Mouse (Mus musculus) midbrain, embryonic 16.5 days (tissue): ENCODE measurements around the gene Cyp1a1. TPM values are rescaled to one million over a fixed set of nuclear protein-coding genes. Genes with fewer than 3 reads are reported as not detected.

Source experiments
- ATAC-seq: fragments of 200-750 bp; cut with Nextera tagmentation; 2 replicates; pipeline ENCODE4 v1.8.0; 2017; ENCODE audit warnings: moderate TSS enrichment
- H3K27ac ChIP-seq: fragments of 300-500 bp; sonication (generic); 2 replicates; pipeline ENCODE4 v1.5.1; 2014; ENCODE audit warnings: mild to moderate bottlenecking, low read length, mixed read lengths
- H3K27me3 ChIP-seq: fragments of 300-500 bp; sonication (generic); 2 replicates; pipeline ENCODE4 v1.6.1; 2014; ENCODE audit warnings: low read depth, low read length, mixed read lengths; ENCODE audit not compliant: control insufficient read depth, insufficient read depth
- H3K36me3 ChIP-seq: fragments of 300-500 bp; sonication (generic); 2 replicates; pipeline ENCODE4 v1.6.1; 2014; ENCODE audit warnings: mild to moderate bottlenecking, low read length, moderate library complexity, mixed read lengths; ENCODE audit not compliant: control insufficient read depth, insufficient read depth
- H3K4me1 ChIP-seq: fragments of 300-500 bp; sonication (generic); 2 replicates; pipeline ENCODE4 v1.6.1; 2014; ENCODE audit warnings: mild to moderate bottlenecking, low read length, mixed read lengths; ENCODE audit not compliant: control insufficient read depth, insufficient read depth
- H3K4me2 ChIP-seq: fragments of 300-500 bp; sonication (generic); 2 replicates; pipeline ENCODE4 v1.6.1; 2014; ENCODE audit warnings: mild to moderate bottlenecking, low read length, mixed read lengths
- H3K4me3 ChIP-seq: fragments of 300-500 bp; sonication (generic); 2 replicates; pipeline ENCODE4 v1.5.1; 2014; ENCODE audit warnings: low read depth, mild to moderate bottlenecking, low read length, moderate library complexity, mixed read lengths
- H3K9ac ChIP-seq: fragments of 300-500 bp; sonication (generic); 2 replicates; pipeline ENCODE4 v1.6.1; 2014; ENCODE audit warnings: low read depth, low read length, mixed read lengths
- H3K9me3 ChIP-seq: fragments of 300-500 bp; sonication (generic); replicated peaks from 2 replicates; pipeline ENCODE4 v1.6.1; 2014; ENCODE audit warnings: mild to moderate bottlenecking, low read length, mixed read lengths; ENCODE audit not compliant: control insufficient read depth, poor library complexity, severe bottlenecking
- WGBS: fragments of 180-500 bp; shearing (Covaris S2); extraction: QIAGEN DNeasy Blood & Tissue Kit; methylation state at CpG from one replicate; pipeline ENCODE4 v1.1.7; 2014; 5-methylcytosine and 5-hydroxymethylcytosine counted together
- polyA plus RNA-seq: library from polyadenylated mRNA; unstranded; fragments of >200 nt; fragmentation: Nextera tagmentation; extraction: Ambion mirVana; gene quantifications from 2 replicates; pipeline ENCODE4 v1.2.1, GENCODE M21; 2015

Gene Cyp1a1
- polyA plus RNA-seq = 0.06 and 0.12 TPM in 2 replicates

GRCm38 (mm10) chr9:57687751-57688150 is at the start of gene Cyp1a1:
Gene Cyp1a1 (plus strand): TSS chr9:57687928.
- WGBS = 93% methylated on average over 2 of the region's 2 CpGs
- H3K9ac ChIP-seq = no peak within 1 kb of the TSS
- H3K27me3 ChIP-seq = no peaks in the 10 kb centered on the region
- no peaks in the 10 kb centered on the region for H3K4me1 ChIP-seq
- no peaks in the 10 kb centered on the region for H3K9me3 ChIP-seq
- H3K27ac ChIP-seq = no peak within 1 kb of the TSS
- no peak within 1 kb of the TSS for H3K4me3 ChIP-seq
- H3K4me2 ChIP-seq = no peak within 1 kb of the TSS
- no peak for ATAC-seq
- H3K36me3 ChIP-seq = no peaks in the 10 kb centered on the region

DNA sequence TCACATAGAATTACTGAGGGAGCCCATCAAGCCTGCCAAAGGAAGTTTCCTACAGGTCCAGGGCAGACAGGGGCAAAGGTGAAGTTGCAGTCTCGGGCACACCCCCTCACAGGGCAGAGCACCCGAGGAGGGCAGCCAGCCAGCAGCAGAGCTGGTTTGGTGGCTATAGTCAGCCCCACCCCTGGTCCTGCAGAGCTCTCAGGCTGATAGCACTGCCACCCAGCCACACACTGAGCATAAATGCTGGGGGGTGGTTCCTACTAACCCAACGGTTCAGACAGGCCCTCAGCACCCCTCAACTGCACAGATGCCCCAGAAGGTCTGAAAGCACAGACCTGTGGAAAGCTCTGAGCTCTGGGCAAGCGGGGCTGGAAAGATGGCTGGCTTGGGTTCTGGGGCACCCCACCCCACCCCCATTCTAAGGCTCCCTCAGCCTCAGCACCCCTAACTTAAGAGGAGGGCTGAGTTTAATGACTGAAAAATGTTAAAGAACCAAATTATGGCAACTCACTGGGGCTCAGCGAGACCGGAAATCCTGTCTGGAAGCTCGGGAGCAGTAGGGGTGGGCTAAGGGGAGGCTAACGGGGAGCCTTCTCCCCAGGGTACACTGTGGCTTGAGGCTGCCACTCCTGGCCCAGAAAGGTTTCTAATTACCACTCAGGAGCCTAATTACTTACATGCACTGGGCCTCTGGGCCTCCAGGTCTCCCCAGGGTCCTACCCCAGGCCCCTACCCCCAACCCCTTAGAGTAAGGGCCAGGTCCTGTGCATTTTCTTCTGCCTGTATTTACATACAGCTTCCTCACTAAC is 48.9 kb upstream of the Cyp1a1 start:
- no peak overlapping the region for H3K4me3 ChIP-seq
- H3K27ac ChIP-seq = peak overlapping the region; percentile 29
- no peaks in the 10 kb centered on the region; the same call in 1 of the 2 replicates for H3K36me3 ChIP-seq
- H3K9me3 ChIP-seq = no peaks in the 10 kb centered on the region
- no peak for ATAC-seq
- peak overlapping the region; percentile 26 for H3K9ac ChIP-seq
- H3K27me3 ChIP-seq = no peaks in the 10 kb centered on the region
- WGBS = 39% methylated on average over 8 of the region's 8 CpGs
- H3K4me1 ChIP-seq = peaks cover 64% of the 10 kb centered on the region
- H3K4me2 ChIP-seq = no peak overlapping the region

- H3K9ac ChIP-seq = peak overlapping the region; percentile 42
- H3K36me3 ChIP-seq = no peaks in the 10 kb centered on the region; the same call in 1 of the 2 replicates
- H3K27ac ChIP-seq = peak overlapping the region; percentile 43
- H3K4me3 ChIP-seq = no peak overlapping the region
- no peaks in the 10 kb centered on the region for H3K9me3 ChIP-seq
- no peak for ATAC-seq
- WGBS = 57% methylated on average over 5 of the region's 5 CpGs
- no peaks in the 10 kb centered on the region for H3K27me3 ChIP-seq
- H3K4me1 ChIP-seq = peaks cover 66% of the 10 kb centered on the region
- H3K4me2 ChIP-seq = peak overlapping the region; percentile 36; the same call in 1 of the 2 replicates
These were observed 47.9 kb upstream of the Cyp1a1 start for GRCm38 (mm10) chr9:57639661-57640328.

GRCm38 (mm10) chr9:57640384-57640783 is 47.3 kb upstream of the Cyp1a1 start:
- no peak for ATAC-seq
- Histone ChIP-seq H3K27me3 (no peaks in the 10 kb centered on the region), H3K9me3 (no peaks in the 10 kb centered on the region), H3K27ac (peak overlapping the region; percentile 43), H3K4me3 (no peak overlapping the region), H3K4me1 (peaks cover 66% of the 10 kb centered on the region), H3K4me2 (peak overlapping the region; percentile 36; the same call in 1 of the 2 replicates), H3K36me3 (no peaks in the 10 kb centered on the region; the same call in 1 of the 2 replicates), H3K9ac (peak overlapping the region; percentile 42)
- WGBS = 32% methylated on average over 15 of the region's 15 CpGs

- WGBS = 88% methylated on average over 1 of the region's 1 CpGs
- 0 out of 2 replicates have a peak overlapping the region, but pooled peaks have one; percentile 31 for H3K9ac ChIP-seq
- H3K9me3 ChIP-seq = no peaks in the 10 kb centered on the region
- no peak overlapping the region for H3K4me3 ChIP-seq
- H3K27ac ChIP-seq = no peak overlapping the region
- H3K36me3 ChIP-seq = no peaks in the 10 kb centered on the region; the same call in 1 of the 2 replicates
- no peaks in the 10 kb centered on the region for H3K27me3 ChIP-seq
- no peak overlapping the region for H3K4me2 ChIP-seq
- ATAC-seq = no peak
- peaks cover 66% of the 10 kb centered on the region for H3K4me1 ChIP-seq
These were observed 46.7 kb upstream of the Cyp1a1 start for GRCm38 (mm10) chr9:57641022-57641421.

DNA sequence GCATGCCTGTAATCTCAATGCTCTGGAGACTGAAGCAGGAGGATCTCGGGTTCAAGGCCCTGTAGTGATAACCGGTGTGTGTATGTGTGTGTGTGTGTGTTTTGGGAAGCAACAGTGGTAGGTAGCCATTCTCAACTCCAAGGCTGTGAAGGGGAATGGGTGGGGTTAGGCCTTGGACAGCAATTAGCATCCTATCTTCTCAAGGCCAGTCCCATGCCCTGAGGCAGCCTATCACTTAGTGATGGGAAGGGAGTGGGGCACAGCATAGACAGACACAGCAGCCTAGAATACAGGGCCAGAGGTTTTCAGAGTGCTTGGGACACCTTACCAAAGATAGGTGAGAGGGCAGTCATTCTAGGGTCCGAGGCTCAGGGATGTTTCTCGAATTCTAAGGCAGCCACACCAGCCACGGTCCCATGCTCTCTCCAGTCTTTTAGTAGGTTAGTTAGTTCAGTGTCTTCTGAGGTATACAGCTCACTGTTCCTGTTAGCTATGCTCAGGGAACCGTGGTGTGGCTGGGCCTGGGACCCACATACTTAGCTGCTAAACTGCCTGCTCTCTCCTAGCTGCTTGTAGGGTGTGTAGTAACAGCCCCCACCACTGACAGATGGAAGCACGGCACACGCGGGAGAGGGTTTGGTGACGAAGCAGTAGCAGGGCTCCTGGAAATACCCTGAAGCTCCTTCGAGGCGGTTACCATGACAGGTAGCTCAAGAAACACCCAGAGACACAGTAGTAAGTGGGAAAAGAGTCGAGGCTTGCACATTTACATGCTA is 45.8 kb upstream of the Cyp1a1 start:
- Histone ChIP-seq H3K4me1 (peaks cover 66% of the 10 kb centered on the region), H3K9me3 (no peaks in the 10 kb centered on the region), H3K27ac (no peak overlapping the region), H3K4me3 (no peak overlapping the region), H3K36me3 (no peaks in the 10 kb centered on the region; the same call in 1 of the 2 replicates), H3K4me2 (no peak overlapping the region), H3K9ac (0 out of 2 replicates have a peak overlapping the region, but pooled peaks have one; percentile 28), H3K27me3 (no peaks in the 10 kb centered on the region)
- whole genome bisulfite sequencing = 86% methylated on average over 13 of the region's 13 CpGs
- ATAC-seq = no peak

- 69% methylated on average over 9 of the region's 9 CpGs for WGBS
- no peak for ATAC-seq
- Histone ChIP-seq H3K9me3 (no peaks in the 10 kb centered on the region), H3K27me3 (no peaks in the 10 kb centered on the region), H3K4me3 (peak overlapping the region; percentile 94), H3K9ac (peak overlapping the region; percentile 100), H3K4me1 (peaks cover 59% of the 10 kb centered on the region), H3K27ac (no peak overlapping the region), H3K36me3 (no peaks in the 10 kb centered on the region; the same call in 1 of the 2 replicates), H3K4me2 (peak overlapping the region; percentile 88)
These were observed 44.4 kb upstream of the Cyp1a1 start for GRCm38 (mm10) chr9:57643169-57643855.

DNA sequence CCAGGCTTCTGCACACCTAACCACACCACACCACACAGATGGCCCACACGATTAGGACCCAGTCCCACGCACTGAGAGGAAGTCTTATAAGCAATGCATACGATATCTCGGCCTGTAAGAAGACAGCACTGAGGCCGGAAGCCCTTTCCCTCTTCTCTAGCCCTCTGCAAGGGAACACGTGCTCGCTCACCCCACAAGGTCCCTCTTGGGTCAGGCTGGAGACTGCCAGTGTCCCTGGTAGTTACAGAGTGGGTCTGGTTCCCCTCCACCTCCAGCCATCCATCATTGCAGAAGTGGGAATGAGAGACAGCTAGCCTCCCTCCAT is 43.9 kb upstream of the Cyp1a1 start:
- WGBS = 64% methylated on average over 7 of the region's 7 CpGs
- ATAC-seq = no peak
- no peaks in the 10 kb centered on the region for H3K27me3 ChIP-seq

More for the DNA sequence above, 43.9 kb upstream of the Cyp1a1 start:
- H3K9ac ChIP-seq = peak overlapping the region; percentile 100
- peak overlapping the region; percentile 88 for H3K4me2 ChIP-seq
- H3K9me3 ChIP-seq = no peaks in the 10 kb centered on the region
- H3K4me3 ChIP-seq = peak overlapping the region; percentile 94
- no peaks in the 10 kb centered on the region; the same call in 1 of the 2 replicates for H3K36me3 ChIP-seq
- no peak overlapping the region for H3K27ac ChIP-seq
- peaks cover 54% of the 10 kb centered on the region for H3K4me1 ChIP-seq
